Mouse (Mus musculus): ENCODE measurements at regions not wholly inside any gene's neighbourhood (a gene's known extent, or its start where the extent isn't known, plus 50 kb on each side); places are given as distances from the start of the nearest gene placed in this dataset.

DNA sequence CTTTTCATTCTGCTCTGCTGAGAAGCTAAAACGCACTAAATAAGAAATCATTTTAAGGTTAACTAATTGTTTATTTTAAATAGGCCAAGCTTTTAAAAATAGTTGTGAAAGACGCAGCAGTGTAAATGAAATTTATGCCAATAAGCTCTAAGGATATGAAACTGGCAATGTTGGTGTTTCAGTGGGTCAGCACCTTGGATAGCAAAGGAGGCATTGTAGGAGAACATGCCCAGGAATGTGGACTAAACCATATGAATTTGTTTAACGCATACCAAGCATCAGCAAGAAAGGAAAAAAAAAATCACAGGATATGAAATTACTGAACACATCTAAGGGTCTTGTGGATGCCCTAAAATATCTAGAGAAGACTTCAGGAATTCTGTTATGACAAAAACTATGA, 56.1 kb upstream of the Kcnip4 start:
- no peak for TF ChIP-seq GATA1 (IDR thresholded peaks at IDR 0.05; ENCODE audit: low read length)
- no peak for TF ChIP-seq TAL1 (IDR thresholded peaks at IDR 0.05; ENCODE audit: low read length)

All from erythroblast, embryonic 14.5 days (primary cell).